Mouse (Mus musculus) cortical plate, adult 2 months (tissue): ENCODE data around the gene Mplkip.

Experiments
- CTCF ChIP-seq: fragments of 200-500 bp; IDR thresholded peaks from 2 replicates; pipeline ENCODE4 v1.5.1; 2011; ENCODE audit warnings: mild to moderate bottlenecking, control low read depth, low read length; ENCODE audit not compliant: insufficient read depth; ENCODE audit errors: extremely low read depth
- POLR2A ChIP-seq: fragments of 200-500 bp; IDR thresholded peaks from 2 replicates; pipeline ENCODE4 v1.6.1; 2011; ENCODE audit warnings: mild to moderate bottlenecking, low read length, control low read depth; ENCODE audit not compliant: insufficient read depth; ENCODE audit errors: extremely low read depth

DNA sequence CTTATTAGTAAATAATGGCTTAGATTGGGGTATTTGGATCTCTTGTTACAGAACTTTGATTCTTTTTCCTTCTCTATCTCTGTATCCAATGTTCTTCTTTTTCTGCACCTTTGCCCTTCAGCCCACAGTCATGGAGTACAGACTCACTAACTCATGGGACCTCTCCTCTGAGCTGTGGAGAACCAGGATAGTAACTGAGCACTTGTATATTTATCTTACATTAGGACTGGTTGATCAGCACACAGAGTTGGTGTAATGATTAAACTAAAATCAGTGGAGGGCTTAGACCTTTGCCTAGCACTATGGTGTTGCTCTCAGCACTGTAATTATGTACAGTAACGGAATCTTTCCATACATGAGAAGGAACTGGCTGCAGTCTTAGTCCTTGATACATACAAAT, 23.9 kb upstream of the Mplkip start:
- TF ChIP-seq CTCF = no peak
- TF ChIP-seq POLR2A = no peak
